Comparison of ENCODE assay signal across 8 mouse cellular contexts in genomic region chr3:139075333-139076058, GRCm38 (mm10). TPM values are rescaled to one million over a fixed set of nuclear protein-coding genes. Genes with fewer than 3 reads are reported as not detected.
A peak's percentile ranks its signal among the peaks of the same experiment; 100 is the strongest.
DNase-seq lines count a peak whose midpoint lies in the region; ATAC-seq and TF ChIP-seq lines count a peak whose summit lies in the region.

No protein-coding gene starts in this region.

- peak overlapping the region; percentile 86 for H3K27ac ChIP-seq in lung, embryonic 15.5 days
- peak overlapping the region; percentile 95 for H3K27ac ChIP-seq in olfactory bulb, adult 2 months (ENCODE audit: insufficient read depth, low read depth, low read length)

- WGBS in lung, embryonic 15.5 days = under 1% methylated on average over 60 of the region's 72 CpGs
- WGBS in olfactory bulb, adult 2 months = under 1% methylated on average over 72 of the region's 72 CpGs

- peak overlapping the region; percentile 91 for H3K4me2 ChIP-seq in lung, embryonic 15.5 days

- H3K4me1 ChIP-seq in lung, embryonic 15.5 days = peaks cover 7% of the 10 kb centered on the region; the same call in 1 of the 2 replicates
- 0 out of 2 replicates have a peak, but pooled peaks cover 2% of the 10 kb centered on the region for H3K4me1 ChIP-seq in olfactory bulb, adult 2 months (ENCODE audit: control insufficient read depth, insufficient read depth, low read length)

- no peak for TF ChIP-seq CTCF in olfactory bulb, adult 2 months (IDR thresholded peaks at IDR 0.05; ENCODE audit: insufficient read depth, low read depth, low read length)

- H3K9ac ChIP-seq in lung, embryonic 15.5 days = peak overlapping the region; percentile 63

- ATAC-seq in hematopoietic stem cell, adult 5-6 weeks (replicated peaks in 1 of 2; ENCODE audit: insufficient read depth in 1 of 2, low FRiP score in 2 of 2, low TSS enrichment in 1 of 2, low read depth in 1 of 2, poor library complexity in 2 of 2, severe bottlenecking in 2 of 2) = peak; percentile 82 to 86
- peak; percentile 98 for ATAC-seq in lung, embryonic 15.5 days (ENCODE audit: borderline replicate concordance, extremely low read depth, low FRiP score, low TSS enrichment)

- TF ChIP-seq POLR2A in olfactory bulb, adult 2 months (IDR thresholded peaks at IDR 0.05; ENCODE audit: insufficient read depth, low read depth, low read length) = peak; percentile 97

- peak; percentile 90 for DNase-seq in MN1 (ENCODE audit: low spot score)
- DNase-seq in cerebellum, adult 8-10 months = peak; percentile 89
- peak; percentile 85 for DNase-seq in forelimb bud, embryonic 11.5 days (ENCODE audit: low read depth, low spot score)
- peak; percentile 46 for DNase-seq in layer of hippocampus, adult 9-10 months (ENCODE audit: low spot score)
- DNase-seq in thymus, adult 18-20 months = peak; percentile 87

- no peaks in the 10 kb centered on the region for H3K9me3 ChIP-seq in lung, embryonic 15.5 days

- H3K4me3 ChIP-seq in lung, embryonic 15.5 days = peak overlapping the region; percentile 66
- peak overlapping the region; percentile 73 for H3K4me3 ChIP-seq in olfactory bulb, adult 2 months (ENCODE audit: insufficient read depth, low read depth, low read length)

- no peaks in the 10 kb centered on the region for H3K27me3 ChIP-seq in lung, embryonic 15.5 days

- H3K36me3 ChIP-seq in lung, embryonic 15.5 days = no peaks in the 10 kb centered on the region

RNA-seq across cellular contexts. Expression of gene Rap1gds1, which starts 0.5 kb away (rescaled TPM):
- 35.1 and 43.2 TPM in 2 replicates for total RNA-seq in hematopoietic stem cell, adult 5-6 weeks (2017)
- 60.6 and 67.0 TPM in 2 replicates for polyA plus RNA-seq in lung, embryonic 15.5 days (2015; fragmentation: Nextera tagmentation; extraction: Ambion mirVana)
- 126 and 181 TPM in 2 replicates for polyA plus RNA-seq in olfactory bulb, adult 2 months (2012; ENCODE audit: insufficient read depth, insufficient read length, low replicate concordance, missing spikeins)

Comparison
In these comparisons a context has a peak if more than half of its experiments do, and no peak if none do; other contexts are left out.
1. Peak in every context shown above with its lines: DNase-seq, ATAC-seq, H3K4me3 ChIP-seq and H3K27ac ChIP-seq.